Mouse (Mus musculus): ENCODE data around the gene Scn10a.

DNA sequence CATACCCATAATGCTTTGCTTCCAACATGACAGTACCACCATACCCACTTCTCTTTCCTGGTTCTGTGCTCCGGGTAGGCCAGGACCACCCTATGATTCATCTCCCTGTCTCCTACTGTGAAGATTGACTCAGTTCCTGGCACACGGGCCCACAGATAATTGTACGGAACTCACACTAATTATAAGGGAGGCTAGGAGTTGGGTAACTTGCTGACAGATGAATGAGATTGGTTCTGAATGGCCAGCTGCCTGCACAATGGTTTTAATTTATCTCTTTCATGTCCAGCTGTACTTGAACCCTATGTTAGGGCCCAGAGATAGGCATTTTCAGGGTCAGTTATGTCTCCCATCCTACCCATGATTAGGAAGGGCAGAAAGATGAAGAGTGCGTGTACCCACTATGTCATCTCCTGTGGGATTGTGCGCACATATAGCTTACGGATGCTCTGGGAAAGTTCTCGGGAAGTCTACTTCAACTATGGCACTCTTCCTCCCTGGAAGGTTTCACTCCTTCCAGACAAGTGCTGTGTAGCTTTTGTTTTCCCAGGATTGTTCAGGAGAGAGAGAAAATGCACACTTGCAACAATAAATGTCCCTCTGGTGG is 108.5 kb downstream of the Scn10a start:
- no peak for TF ChIP-seq CTCF (IDR thresholded peaks at IDR 0.05; ENCODE audit: low read depth)
- no peak for TF ChIP-seq EP300 (optimal IDR thresholded peaks at IDR 0.05)

Data from stomach, postnatal 0 days (tissue).